Mouse (Mus musculus) myocyte (in vitro differentiated cells): ENCODE data around the gene Hmcn2.

Source experiments
- CEBPB ChIP-seq: IDR thresholded peaks from 2 replicates; pipeline ENCODE4 v1.6.1; 2011; ENCODE audit warnings: mild to moderate bottlenecking, moderate library complexity; ENCODE audit not compliant: poor library complexity, insufficient read depth, severe bottlenecking
- E2F4 ChIP-seq: IDR thresholded peaks from one replicate; pipeline ENCODE4 v1.6.1; 2011; ENCODE audit warnings: mild to moderate bottlenecking, control low read depth, moderate library complexity; ENCODE audit not compliant: insufficient read depth
- MAX ChIP-seq: IDR thresholded peaks from one replicate; pipeline ENCODE4 v1.6.1; 2011; ENCODE audit warnings: low read depth, mild to moderate bottlenecking, control low read depth
- MYOG ChIP-seq, 3 experiments: IDR thresholded peaks; one replicate each; pipeline ENCODE4 v1.6.1; 2011; ENCODE audit warnings: control low read depth in 2 of 3, low read depth in 2 of 3, mild to moderate bottlenecking in 2 of 3; ENCODE audit not compliant: insufficient read length in 2 of 3, control insufficient read depth in 1 of 3, insufficient read depth in 1 of 3
- POLR2A ChIP-seq: IDR thresholded peaks from one replicate; pipeline ENCODE4 v1.6.1; 2011; ENCODE audit warnings: low read depth, mild to moderate bottlenecking, control low read depth, moderate library complexity; ENCODE audit not compliant: insufficient read length
- POLR2AphosphoS2 ChIP-seq: IDR thresholded peaks from one replicate; pipeline ENCODE4 v1.6.1; 2011; ENCODE audit warnings: low read depth, control low read depth; ENCODE audit not compliant: insufficient read length
- TCF12 ChIP-seq: IDR thresholded peaks from one replicate; pipeline ENCODE4 v1.6.1; 2011; ENCODE audit warnings: mild to moderate bottlenecking, control low read depth; ENCODE audit not compliant: poor library complexity, insufficient read depth, severe bottlenecking
- USF1 ChIP-seq: IDR thresholded peaks from one replicate; pipeline ENCODE4 v1.6.1; 2011; ENCODE audit warnings: low read depth, mild to moderate bottlenecking, control low read depth, moderate library complexity

GRCm38 (mm10) chr2:31305684-31306083, 8.5 kb upstream of the Hmcn2 start:
- TF ChIP-seq MAX (no peak), CEBPB (no peak), POLR2A (no peak), POLR2AphosphoS2 (no peak), MYOG (IDR thresholded peaks at IDR 0.05; ENCODE audit: control insufficient read depth in 1 of 3, insufficient read depth in 1 of 3, insufficient read length in 2 of 3, low read depth in 2 of 3) (no peak), USF1 (no peak), TCF12 (no peak), E2F4 (no peak)
